Mouse (Mus musculus) heart, postnatal 25 days (tissue): ENCODE results near the gene Mtss1l. TPM values are rescaled to one million over a fixed set of nuclear protein-coding genes. Genes with fewer than 3 reads are reported as not detected.

Experiments used
- DNase-seq: peaks from one replicate; pipeline ENCODE4 v3.0.0; 2022; ENCODE audit warnings: low spot score
- intact Hi-C: fragments of 180-260 bp; cut with DNase I; formaldehyde crosslinking; loops from one replicate; pipeline ENCODE4 v1.15.1; 2025
- total RNA-seq, 2 experiments: library from RNA; stranded (reverse); gene quantifications; 2 replicates each; pipeline ENCODE4 v1.2.3; 2021

Mtss1l gene
- total RNA-seq, 2 experiments from 2014 or later, result 33.8 to 36.1 TPM

DNA sequence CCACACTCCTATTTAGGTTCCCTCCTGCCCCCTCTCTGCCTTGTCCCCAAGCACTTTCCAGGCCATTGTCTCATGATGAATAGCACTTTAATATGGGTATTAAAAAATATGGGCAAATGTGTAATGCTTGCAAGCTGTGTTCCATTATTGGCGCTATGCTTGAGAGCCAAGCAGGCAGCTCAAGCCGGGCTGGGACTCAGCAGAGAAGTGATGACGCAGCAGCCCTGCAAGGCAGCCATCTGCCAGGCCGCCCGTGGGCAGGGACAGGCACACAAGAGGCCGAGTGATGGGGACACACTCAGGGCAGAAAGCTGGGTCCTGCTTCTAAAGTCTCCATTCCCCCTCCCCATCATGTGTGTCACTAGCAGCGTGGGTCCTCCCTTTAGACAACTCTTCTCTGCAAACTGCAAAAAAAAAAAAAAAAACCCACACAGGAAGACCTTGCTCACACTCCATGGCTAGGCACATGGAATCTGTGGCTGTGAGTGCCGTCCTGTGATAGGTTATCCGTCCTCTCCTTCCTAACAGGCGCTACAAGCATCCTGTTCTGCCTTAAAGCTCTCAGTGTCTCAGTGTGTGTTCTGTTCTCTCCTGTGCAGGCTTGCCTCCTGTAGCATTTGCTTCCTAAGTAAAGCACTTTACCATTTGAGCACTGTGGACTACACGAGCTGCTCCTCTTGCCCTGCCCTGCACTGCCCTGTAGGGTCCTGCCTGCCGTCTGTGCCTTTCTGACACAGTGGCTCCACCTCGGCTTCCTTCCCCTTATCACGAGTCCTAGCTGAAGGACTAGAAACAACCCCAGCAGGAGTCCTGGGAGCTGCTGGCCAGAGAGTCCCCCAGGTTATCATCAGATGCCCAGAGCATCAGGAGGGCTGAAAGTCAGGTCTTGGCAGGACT, 15.6 kb upstream of the Mtss1l start:
- DNase-seq, result no peak
- intact Hi-C loops, result no loop called here

DNA sequence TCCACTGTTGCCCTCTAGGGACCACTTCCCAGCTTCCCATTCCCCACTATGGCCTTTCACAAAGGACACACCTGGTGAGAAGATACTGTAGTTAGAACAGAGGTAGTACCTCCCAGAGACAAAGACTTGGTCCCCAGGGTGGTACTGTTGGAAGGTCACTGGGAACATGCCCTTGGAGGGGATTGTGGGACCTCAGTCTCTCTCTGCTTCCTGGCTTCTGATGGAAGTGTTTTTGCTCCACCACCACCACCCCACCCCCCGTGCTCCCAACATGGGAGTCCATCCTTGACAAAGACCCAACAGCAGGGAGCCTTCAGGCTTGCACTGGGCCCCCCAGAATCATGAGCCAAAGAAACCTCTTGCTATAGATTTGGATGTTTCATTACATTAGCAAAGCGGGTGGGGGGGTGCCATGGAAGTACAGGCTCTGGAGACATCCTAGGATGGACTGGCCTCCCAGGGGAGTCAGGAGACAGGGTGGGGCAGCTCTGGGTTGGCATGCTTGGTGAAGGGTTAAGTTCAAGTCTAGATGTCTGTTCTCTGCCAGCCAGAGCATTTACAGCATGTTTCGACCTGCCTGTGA, 14.9 kb upstream of the Mtss1l start:
- intact Hi-C loops, result no loop called here
- no peak for DNase-seq

DNA sequence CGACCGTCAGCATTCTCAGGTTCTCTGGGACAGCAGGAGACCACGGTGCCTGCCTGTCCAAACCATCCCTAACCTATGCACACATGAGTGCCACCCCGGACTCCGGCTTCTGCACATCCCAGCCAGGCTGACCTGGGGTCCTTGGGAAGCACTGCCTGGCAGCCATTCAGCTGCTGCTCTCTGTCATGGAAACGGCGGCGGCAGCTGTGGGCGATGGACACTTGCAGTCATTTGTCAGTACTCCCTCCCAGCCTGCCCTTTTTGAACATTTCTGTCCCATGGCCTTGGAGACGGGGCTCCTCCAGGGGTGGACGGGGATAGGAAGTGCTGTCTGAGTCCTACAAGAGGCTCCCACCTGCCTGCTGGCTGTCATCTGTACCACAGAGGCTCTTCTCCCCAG, 12.8 kb upstream of the Mtss1l start:
- intact Hi-C loops, result no loop called here
- DNase-seq, result no peak

DNA sequence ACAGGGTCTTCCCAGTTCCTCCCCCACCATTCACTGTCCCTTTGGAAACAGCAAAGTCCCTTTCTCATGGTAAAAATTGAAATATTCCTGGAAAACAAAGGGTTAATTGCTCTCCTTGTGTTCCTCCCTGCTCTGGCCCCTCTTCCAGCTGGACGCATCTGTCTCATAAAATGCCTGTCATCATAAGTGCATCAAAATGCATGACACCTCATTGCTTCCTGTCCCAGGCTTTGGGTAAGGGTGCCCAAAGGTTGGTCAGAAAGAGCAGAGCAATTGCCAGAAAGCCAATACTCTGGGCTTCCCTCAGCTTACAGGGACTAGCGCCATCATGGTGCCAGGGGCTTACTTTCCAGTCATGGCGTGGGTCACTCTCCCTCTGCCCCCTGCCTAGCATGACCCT, 10.7 kb upstream of the Mtss1l start:
- intact Hi-C loops, result no loop called here
- DNase-seq, result no peak

DNA sequence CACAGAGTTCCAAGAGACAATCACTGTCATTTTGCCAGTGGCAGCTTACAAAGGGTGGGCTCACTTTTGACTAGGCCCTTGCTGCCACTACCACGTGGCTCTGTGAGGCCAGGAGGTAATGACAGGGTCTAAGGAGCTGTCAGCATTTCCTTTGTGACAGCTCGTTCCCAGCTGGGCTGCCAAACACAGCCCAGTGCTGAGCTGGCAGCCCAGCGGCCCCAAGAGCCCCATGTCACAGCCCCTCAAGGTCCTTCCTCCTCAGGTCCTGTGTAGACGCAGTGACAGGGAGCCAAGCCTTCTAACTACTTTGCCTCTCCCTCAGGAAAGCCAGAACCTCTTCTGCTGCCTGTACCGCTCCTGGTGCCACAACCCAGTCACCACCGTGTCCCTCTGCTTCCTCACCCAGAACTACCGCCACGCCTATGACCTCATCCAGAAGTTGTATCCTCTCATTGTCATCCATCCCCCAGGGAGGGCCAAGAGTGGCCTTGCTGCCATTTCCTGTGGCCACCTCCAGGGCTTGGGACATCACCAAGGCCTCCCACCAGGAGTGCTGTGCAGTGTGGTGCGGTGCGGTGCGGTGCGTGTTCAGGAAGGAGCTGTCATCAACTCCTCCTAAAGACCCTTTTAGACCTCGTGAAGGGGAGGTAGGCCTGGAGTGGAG, 9.9 kb upstream of the Mtss1l start:
- intact Hi-C loops, result no loop called here
- DNase-seq, result peak; percentile 44

DNA sequence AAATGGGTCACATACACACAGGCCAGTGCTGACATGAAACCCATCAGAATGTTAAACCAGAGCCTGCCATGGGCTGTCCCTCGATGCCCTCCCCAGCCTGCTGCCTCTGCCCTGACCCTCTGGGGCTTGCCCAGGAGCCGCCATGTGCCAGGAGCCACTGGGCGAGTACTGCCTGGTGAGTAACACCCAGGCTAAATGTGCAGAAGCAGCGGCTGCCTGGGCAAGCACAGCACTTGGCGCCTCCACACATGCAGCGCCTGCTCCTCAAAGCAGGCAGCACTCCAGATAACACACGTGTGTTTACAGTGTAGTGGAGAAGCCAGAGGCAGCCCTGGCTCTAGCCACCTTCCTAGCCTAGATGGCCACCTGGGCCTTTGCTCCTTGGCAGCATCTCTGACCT, 8.2 kb upstream of the Mtss1l start:
- DNase-seq, result no peak
- intact Hi-C loops, result no loop called here

DNA sequence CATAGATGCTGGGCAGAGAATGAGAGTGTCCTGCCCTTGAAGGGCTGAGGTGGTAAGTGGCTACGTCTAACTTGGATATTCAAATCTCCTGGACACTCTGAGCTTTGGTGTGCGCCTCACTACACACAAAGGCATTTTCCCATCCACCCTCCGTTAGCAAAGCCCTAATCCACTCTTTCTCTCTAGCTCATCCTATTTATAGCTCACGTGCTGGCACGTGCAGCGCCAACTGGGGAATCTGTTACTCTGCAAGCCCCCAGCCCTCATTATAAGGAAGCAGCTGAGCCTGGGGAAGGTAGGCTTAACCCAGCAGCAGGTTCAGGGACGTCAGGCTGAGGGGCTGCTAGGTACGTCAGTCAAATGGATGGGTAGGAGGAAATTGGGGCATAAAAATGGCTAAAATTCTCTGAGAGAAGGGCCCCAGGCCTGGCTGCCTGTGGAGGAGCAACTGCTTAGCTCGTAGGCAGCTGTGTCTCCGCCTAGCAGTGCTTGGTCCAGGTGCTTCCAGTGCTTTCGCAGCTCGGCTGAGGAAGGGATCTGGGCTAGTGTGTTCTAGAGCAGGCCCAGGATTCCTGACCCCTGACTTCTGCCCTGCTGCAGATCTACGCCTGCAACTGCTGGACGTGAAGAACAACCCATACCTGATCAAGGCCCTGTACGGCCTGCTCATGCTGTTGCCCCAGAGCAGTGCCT, 6.3 kb upstream of the Mtss1l start:
- no peak for DNase-seq
- intact Hi-C loops, result no loop called here

DNA sequence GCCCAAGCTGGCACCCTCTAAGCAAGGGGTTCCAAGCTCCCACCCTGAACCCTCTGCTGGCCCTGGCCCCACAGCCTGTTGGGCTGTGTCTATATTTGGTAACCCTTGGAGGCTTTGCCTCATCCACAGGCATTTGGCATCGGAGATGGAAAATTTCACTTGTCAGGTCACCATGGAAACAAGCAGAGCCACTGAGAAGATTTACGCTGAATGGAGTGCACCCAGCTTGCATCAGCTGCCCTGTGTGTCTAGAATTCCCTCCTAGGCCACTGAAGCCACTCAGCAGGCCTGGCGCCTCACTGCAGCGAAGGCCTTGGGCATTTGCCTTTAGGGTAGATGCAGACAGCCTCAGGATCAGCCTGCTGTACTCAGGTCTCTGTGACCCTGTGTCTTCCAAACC, 5.2 kb upstream of the Mtss1l start:
- intact Hi-C loops, result no loop called here
- DNase-seq, result peak; percentile 55

DNA sequence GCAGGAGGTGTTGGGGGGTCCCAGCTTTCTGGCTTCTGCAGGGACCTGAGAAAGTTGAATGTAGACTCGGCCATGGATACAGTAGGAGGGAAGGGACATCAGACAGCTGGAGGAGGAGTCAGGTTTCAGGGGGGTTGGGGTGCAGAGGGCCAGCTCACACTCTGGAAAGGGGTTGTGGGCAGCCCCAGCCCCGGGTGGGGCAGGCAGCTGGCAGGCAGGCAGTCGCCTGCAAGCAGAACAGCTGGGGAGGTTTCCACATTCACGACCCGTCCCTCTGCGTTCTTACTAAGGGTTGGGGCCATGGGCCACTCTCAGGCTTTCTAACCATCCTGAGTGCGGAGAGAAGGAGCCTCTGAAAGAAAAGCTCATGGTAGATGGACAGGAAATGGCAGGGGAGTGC, 4.1 kb upstream of the Mtss1l start:
- intact Hi-C loops, result no loop called here
- DNase-seq, result no peak

DNA sequence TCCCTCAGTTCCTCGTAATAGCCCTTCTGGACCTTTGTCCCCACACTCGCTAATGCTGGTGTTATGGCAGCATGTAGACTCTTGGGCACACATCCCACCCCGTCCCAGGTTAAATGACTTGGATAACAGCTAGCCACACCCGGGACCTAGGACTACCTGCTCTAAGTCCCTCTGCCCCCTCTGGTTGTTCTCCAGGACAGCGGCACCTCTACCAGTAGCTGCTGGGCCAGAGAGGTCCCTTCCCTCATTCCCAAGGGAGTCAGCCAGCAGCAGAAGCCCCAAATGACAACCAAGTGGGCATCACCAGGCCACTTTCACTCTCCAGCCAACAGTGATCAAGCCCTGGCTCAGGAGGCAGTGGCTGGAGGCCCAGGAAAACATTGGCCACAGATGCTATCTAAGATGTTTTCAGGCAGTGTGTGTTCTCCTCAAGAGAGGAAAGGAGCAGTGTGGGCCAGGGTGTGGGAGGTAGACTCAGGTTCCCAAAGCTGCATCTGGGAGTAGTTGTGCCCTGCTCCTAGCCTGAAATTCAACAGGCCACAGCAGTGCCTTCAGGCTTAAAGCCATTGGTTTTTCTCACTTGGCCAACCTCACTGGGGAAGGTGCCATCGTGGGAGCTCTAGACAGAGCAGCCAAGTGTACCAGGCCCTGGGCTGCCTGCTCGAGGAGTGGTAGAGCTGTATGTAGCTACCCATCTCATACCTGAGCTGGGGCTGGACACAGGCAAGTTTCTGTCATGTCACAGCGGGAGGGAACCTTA, 2.9 kb upstream of the Mtss1l start:
- DNase-seq, result no peak
- intact Hi-C loops, result no loop called here

DNA sequence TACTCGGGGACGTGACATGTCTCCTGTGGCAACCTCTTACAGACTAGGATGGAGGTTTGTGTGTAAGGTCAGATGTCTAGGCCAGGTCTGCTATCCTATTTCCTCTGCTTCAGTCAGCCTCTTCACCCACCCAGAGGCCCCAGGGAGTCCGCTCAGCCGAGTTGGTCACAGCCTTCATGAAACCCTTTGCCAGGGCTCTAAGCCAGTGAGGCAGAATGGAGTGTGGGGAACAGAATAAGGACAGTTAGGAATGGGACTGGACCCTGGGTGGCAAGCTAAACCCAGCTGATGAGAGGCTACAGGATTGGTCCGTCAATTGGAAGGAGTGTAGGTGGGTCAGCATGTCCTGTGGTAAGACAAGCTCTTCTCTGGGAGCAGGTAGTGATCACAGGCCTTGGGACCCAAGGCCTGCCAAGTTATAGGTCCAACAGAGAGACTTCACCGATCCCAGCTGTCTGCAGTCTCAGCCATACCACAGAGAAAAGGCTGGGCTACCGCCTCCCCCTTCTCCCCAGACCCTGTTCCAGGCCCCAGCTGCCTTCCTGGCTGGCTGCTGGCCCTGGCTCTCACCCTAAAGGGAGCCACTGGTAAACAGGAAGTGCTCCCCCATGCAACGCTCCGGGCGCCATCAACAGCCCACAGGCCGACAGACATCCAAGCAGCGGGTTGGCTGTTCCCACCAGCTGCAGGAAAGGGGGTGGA, 2.2 kb upstream of the Mtss1l start:
- intact Hi-C loops, result no loop called here
- DNase-seq, result peak; percentile 70

DNA sequence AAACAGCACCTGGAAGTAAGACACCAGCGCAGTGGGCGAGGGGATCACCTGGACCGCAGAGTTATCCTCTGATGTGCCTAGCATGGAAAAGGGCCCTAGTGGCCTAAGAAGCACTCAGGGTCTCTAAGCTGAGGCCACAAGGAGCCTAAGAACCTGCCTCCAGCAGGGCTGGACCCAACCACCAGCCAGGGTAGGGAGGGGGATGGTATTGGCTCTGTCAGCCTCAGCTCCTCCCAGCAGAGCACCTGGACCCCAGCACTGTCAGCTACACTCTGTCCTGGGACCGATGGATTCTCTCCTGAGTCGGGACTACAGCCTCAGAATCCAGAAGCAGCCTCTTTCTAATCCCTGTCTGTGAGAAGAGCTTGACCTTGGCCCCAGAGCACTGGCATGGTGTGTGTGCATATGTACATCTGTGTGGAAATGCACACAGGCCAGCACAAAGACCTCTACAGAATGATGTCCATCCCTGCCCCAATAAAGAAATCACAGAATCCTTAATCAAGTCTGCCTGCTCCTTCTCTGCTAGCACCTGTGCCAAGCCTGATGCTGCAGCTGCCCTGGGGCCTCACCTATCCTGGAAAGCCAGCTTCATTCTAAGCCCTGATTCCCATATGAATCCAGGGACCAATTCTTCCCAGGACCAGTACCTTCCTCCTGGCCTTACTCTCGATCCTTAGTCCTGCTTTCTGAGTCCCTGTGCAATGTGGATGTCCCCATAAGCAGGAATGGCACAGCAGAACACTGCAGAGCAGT, 1.2 kb upstream of the Mtss1l start:
- intact Hi-C loops, result no loop called here
- no peak for DNase-seq

DNA sequence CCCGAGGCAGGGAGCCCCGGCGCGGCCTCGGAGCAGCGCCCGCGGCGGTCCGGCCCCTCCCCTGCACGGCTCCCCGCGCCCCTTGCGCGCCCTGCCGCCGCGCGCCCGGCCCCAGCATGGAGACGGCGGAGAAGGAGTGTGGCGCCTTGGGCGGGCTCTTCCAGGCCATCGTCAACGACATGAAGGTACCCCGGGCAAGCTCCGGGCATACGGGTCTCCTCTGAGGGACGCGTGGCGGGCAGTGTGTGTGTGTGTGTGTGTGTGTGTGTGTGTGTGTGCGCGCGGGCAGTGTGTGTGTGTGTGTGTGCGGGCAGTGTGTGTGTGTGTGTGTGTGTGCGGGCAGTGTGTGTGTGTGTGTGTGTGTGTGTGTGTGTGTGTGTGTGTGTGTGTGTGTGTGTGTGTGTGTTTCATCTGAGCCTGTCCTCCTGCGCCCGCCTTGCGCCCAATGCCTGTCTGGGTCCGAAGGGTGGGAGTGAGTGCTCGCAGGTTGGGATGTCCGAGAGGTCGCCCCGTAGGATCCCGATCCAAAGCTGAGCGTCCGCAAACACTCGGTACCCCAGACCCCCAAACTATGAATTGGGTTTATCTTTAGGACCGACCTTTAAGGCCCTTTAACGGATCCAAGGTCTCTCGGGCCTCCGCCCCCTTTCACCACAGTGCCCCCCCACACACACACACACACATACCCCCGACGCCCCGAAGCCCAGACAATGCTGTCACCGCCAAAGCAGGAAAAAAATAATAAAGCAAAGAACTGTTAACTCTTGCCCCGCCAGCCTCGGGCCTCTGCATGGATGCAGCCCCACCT, 534 bp downstream of the Mtss1l start:
- no peak for DNase-seq
- intact Hi-C loops, result no loop called here

DNA sequence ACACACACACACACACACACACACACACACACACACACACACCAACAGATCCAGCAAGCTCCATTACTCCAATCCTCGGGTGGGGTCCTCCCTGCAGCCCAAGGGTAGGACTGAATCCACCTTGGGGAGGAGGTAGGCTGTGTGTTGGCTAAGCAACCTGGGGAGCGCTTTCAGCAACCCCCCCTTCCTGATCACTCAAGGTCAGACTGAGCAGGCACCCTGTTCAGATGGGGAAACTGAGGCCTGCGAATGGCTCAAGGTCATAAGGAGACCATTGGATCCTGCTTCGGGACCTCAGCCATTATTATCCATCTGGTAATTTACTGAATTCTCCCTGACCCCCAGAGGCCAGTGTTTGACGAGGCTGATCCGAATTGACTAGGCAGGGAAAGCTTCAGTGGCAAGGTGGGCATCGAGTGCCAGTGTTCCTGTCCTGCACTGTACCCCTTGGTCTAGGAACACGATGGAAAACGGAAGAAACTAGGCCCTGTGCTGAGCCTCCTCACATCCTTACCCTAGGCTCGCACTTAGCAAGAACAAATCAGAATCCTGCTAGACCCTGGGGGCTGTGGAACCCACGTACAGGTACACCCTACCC, 1.2 kb downstream of the Mtss1l start:
- intact Hi-C loops, result no loop called here
- DNase-seq, result no peak

DNA sequence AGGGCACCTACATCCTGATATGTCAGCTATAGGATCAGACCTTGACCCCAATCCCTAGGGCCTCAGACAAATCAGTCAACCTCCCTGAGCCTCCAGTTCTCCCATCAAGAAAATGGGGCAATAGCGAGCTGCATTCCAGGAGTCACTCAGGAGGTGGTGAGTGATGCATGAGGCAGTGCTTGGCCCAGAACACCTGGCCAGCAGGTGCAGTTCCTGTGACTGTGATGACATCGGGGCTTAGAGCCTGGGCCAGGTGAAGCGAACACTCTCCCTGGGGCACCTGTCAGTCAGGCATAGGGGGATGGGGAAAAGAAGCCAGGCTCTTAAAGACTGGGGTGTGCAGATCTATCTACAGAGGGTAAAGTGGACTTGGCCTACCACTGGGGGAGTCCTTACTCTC, 3.2 kb downstream of the Mtss1l start:
- no peak for DNase-seq
- intact Hi-C loops, result no loop called here

DNA sequence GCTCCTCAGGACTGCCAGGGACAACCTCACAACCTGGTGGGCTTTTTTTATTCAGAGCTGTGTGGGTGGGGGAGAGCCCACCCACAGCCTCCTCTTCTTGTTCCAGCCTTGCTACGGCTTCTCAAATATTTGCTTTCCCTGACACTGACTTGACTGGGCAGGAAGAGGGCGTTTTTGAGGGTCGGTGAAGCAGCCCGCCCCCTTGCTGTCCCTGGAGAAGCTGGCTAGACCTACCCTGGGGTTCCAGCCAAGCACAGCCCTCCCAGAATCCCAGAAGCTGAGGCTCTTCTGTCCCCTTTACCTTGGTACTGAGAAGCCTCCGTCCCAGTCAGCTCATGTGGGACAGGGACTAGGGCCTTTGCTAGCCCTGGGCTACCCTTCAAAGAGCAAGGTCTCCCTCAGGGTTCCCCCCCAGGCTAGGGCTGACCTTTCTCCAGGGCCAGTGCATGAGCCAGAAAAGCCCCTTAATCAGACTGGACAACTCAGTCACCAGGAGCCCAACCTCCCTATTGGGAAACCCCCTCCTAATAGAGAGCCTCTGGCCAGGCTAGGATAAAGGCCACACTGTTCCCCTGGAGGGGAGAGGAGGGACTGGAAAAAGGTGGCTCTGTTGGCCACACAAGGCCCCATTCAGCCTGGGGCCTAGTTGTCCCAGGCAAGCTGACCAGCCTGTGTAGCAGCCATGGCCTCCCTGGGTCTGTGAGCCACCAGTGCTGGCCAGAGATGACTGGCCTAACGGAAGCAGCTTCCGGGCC, 4.0 kb downstream of the Mtss1l start:
- no peak for DNase-seq
- intact Hi-C loops, result no loop called here

DNA sequence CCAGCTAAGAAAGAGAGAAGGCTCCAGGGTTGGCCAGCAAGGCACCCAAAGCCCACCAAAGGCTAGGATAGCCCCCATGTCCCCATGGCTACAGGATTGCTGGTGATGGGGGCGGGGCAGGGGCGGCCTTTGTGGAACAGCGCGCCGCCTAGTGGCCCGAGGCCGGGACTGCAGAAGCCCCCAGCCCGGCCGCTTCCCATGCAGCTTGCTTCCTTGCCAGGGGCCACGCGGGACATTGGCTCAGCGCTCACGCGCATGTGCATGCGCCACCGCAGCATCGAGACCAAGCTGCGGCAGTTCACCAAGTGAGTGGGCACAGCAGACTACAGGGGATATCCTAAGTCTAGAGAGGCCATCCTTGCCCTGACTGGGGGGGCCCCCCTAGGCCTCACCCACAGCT, 5.6 kb downstream of the Mtss1l start:
- intact Hi-C loops, result loop anchor here (1.0 kb wide), 1 partner anchor 81 kb away; no protein-coding TSS in a partner anchor
- DNase-seq, result no peak
